Mouse (Mus musculus): ENCODE results near the gene Rab13. TPM values are rescaled to one million over a fixed set of nuclear protein-coding genes. Genes with fewer than 3 reads are reported as not detected.
"Not testable (repeated sequence)": the region's sequence is repeated elsewhere in the genome, so short reads cannot be mapped to it uniquely, and the experiment has no call there.

The Rab13 gene
- polyA plus RNA-seq, 1 experiment from 2014 or later = 17.7 TPM

GRCm38 (mm10) chr3:90252659-90253058, 39.2 kb downstream of the Rab13 start:
- not testable (repeated sequence) for H3K4me2 ChIP-seq (replicated peaks; ENCODE audit: low read depth, low read length); H3K4me3 ChIP-seq (ENCODE audit: low read length); H3K27me3 ChIP-seq (ENCODE audit: control insufficient read depth, insufficient read depth, low read length); ATAC-seq (ENCODE audit: low FRiP score, low TSS enrichment); H3K9me3 ChIP-seq (ENCODE audit: control insufficient read depth, low read length); H3K9ac ChIP-seq (ENCODE audit: low read depth, low read length); H3K27ac ChIP-seq (ENCODE audit: low read depth, low read length)
- WGBS = 97% methylated on average over 2 of the region's 2 CpGs
- Histone ChIP-seq H3K4me1 (ENCODE audit: control insufficient read depth, insufficient read depth, low read length) (peaks cover 13% of the 10 kb centered on the region), H3K36me3 (ENCODE audit: control insufficient read depth, insufficient read depth, low read length) (peaks cover 21% of the 10 kb centered on the region)

DNA sequence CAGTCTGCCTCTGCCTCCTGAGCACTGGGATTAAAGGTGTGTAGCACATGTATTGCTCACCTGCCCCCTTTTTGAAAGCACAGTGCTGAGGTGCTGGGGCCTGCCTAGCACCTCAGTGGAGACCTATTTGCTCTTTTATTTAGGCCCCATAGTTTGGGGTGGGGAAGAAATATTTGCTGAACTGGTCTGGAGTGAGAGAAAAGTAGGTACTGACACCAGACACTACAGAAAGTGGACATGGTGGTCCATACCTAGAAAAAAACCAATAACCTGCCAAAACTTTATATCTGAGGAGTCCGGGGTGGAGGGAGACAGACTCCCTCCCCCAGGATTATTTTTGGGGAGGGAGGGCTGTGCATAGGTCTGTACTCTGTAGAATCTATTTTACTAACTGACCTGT, 39.7 kb downstream of the Rab13 start:
- H3K9ac ChIP-seq (ENCODE audit: low read depth, low read length); H3K27me3 ChIP-seq (ENCODE audit: control insufficient read depth, insufficient read depth, low read length); H3K4me3 ChIP-seq (ENCODE audit: low read length); H3K9me3 ChIP-seq (ENCODE audit: control insufficient read depth, low read length); H3K4me2 ChIP-seq (replicated peaks; ENCODE audit: low read depth, low read length); H3K27ac ChIP-seq (ENCODE audit: low read depth, low read length): not testable (repeated sequence)
- Histone ChIP-seq H3K4me1 (ENCODE audit: control insufficient read depth, insufficient read depth, low read length) (peaks cover 12% of the 10 kb centered on the region), H3K36me3 (ENCODE audit: control insufficient read depth, insufficient read depth, low read length) (peaks cover 26% of the 10 kb centered on the region)
- WGBS = 83% methylated on average over 1 of the region's 1 CpGs
- ATAC-seq (ENCODE audit: low FRiP score, low TSS enrichment) = 0 out of 2 replicates have a peak, but pooled peaks have one; percentile 0

DNA sequence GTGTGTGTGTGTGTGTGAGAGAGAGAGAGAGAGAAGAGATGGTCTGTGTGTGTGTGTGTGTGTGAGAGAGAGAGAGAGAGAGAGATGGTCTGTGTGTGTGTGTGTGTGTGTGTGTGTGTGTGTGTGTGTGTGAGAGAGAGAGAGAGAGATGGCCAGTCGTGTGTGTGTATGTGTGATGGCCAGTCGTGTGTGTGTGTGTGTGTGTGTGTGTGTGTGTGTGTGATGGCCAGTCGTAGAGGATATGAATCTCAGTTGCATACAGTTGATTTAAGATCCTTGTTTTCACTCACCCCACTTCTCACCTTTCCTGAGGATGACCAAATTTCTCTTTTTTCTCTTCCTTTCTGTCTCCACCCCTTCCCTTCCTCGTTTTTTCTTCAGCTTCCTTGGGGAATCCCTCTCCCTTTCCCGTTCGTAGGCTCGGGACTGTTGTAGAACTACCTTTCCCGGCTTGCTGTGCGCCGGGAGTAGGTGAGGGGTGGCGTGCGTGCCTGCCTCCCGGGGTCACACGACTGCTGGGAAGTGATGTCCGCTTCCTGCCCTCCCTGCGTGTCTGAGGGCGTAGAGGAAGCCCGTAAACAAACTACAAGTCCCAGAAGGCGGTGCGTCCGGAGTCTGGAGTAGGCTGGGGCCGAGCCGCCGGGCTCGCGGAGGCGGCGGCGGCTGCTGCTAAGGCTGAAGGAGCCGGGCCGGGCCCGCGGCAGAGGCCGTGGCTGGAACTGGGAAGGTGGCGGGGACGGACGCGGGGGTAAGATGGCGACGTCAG, 40.3 kb downstream of the Rab13 start, which contains the start of gene Crtc2:
Crtc2 (plus strand) TSS at position 511 of the 766 bp plus-strand sequence.
- Histone ChIP-seq H3K27ac (ENCODE audit: low read depth, low read length) (peak within 1 kb of the TSS; percentile 85), H3K27me3 (ENCODE audit: control insufficient read depth, insufficient read depth, low read length) (no peaks in the 10 kb centered on the region), H3K9me3 (ENCODE audit: control insufficient read depth, low read length) (no peaks in the 10 kb centered on the region), H3K4me2 (replicated peaks; ENCODE audit: low read depth, low read length) (peak within 1 kb of the TSS; percentile 78), H3K9ac (ENCODE audit: low read depth, low read length) (peak within 1 kb of the TSS; percentile 81), H3K4me1 (ENCODE audit: control insufficient read depth, insufficient read depth, low read length) (peaks cover 11% of the 10 kb centered on the region), H3K4me3 (ENCODE audit: low read length) (peak within 1 kb of the TSS; percentile 92), H3K36me3 (ENCODE audit: control insufficient read depth, insufficient read depth, low read length) (peaks cover 32% of the 10 kb centered on the region)
- WGBS = 1% methylated on average over 39 of the region's 40 CpGs
- peak; percentile 98 for ATAC-seq (ENCODE audit: low FRiP score, low TSS enrichment)

GRCm38 (mm10) chr3:90254419-90255193, 41.1 kb downstream of the Rab13 start:
- ATAC-seq (ENCODE audit: low FRiP score, low TSS enrichment) = peak; percentile 69
- Histone ChIP-seq H3K4me3 (ENCODE audit: low read length) (peak overlapping the region; percentile 92), H3K27me3 (ENCODE audit: control insufficient read depth, insufficient read depth, low read length) (no peaks in the 10 kb centered on the region), H3K36me3 (ENCODE audit: control insufficient read depth, insufficient read depth, low read length) (peaks cover 37% of the 10 kb centered on the region), H3K4me2 (replicated peaks; ENCODE audit: low read depth, low read length) (peak overlapping the region; percentile 78), H3K27ac (ENCODE audit: low read depth, low read length) (peak overlapping the region; percentile 85), H3K4me1 (ENCODE audit: control insufficient read depth, insufficient read depth, low read length) (peaks cover 7% of the 10 kb centered on the region), H3K9me3 (ENCODE audit: control insufficient read depth, low read length) (no peaks in the 10 kb centered on the region), H3K9ac (ENCODE audit: low read depth, low read length) (peak overlapping the region; percentile 81)
- WGBS = under 1% methylated on average over 41 of the region's 41 CpGs

DNA sequence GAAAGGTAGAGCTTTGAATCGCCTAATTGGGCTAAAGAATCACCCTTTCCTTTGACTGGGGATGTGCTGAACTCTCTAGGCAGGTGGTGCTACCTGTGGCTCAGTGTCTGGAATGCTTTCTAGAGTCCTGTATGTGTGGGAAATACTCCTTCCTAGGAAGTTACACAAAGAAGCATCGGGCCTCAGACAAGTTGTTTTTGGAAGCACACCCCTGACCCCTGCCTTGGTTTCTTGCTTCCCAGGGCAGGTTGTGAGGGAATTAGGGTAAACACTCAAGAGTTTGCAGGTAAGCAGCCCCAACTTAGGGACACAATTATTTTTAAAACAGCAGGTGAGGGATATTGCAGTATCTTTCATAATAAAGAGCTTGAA, 41.7 kb downstream of the Rab13 start:
- peak overlapping the region; percentile 92 for H3K4me3 ChIP-seq (ENCODE audit: low read length)
- H3K27me3 ChIP-seq (ENCODE audit: control insufficient read depth, insufficient read depth, low read length) = no peaks in the 10 kb centered on the region
- no peak for ATAC-seq (ENCODE audit: low FRiP score, low TSS enrichment)
- no peak overlapping the region for H3K27ac ChIP-seq (ENCODE audit: low read depth, low read length)
- peak overlapping the region; percentile 81 for H3K9ac ChIP-seq (ENCODE audit: low read depth, low read length)
- no peaks in the 10 kb centered on the region for H3K9me3 ChIP-seq (ENCODE audit: control insufficient read depth, low read length)
- H3K4me1 ChIP-seq (ENCODE audit: control insufficient read depth, insufficient read depth, low read length) = peaks cover 7% of the 10 kb centered on the region
- H3K4me2 ChIP-seq (replicated peaks; ENCODE audit: low read depth, low read length) = peak overlapping the region; percentile 78
- H3K36me3 ChIP-seq (ENCODE audit: control insufficient read depth, insufficient read depth, low read length) = peaks cover 39% of the 10 kb centered on the region
- 0% methylated on average over 2 of the region's 2 CpGs for WGBS

DNA sequence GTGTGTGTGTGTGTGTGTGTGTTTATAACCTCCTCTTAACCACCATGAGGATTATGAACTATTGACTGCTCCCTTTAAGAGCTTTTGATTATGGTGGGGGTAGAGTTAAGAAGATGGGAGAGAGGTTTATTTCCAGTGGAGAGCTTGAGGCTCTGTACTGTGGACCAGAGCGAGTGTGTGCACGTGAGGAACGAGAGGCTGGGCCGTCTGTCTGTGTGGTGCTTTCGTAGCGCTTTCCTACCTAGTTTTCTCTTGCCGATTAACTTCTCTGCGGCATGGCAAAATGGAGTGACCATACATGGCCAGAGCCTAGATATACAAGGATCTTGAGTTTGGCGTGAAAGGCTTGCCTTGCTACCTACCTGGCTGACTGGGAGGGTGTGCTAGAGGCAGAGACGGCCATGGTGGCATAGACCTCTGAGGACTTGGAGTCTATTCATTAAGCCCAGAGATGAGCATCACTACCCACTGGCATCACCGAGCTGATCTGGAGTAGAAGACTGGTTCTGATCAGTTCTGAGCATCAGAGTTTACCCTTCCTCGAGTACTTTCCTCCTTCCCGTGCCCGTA, 42.4 kb downstream of the Rab13 start:
- Histone ChIP-seq H3K27me3 (ENCODE audit: control insufficient read depth, insufficient read depth, low read length) (no peaks in the 10 kb centered on the region), H3K4me2 (replicated peaks; ENCODE audit: low read depth, low read length) (no peak overlapping the region), H3K4me1 (ENCODE audit: control insufficient read depth, insufficient read depth, low read length) (peaks cover 7% of the 10 kb centered on the region), H3K27ac (ENCODE audit: low read depth, low read length) (no peak overlapping the region), H3K9ac (ENCODE audit: low read depth, low read length) (peak overlapping the region; percentile 81; the same call in 1 of the 2 replicates), H3K36me3 (ENCODE audit: control insufficient read depth, insufficient read depth, low read length) (peaks cover 39% of the 10 kb centered on the region), H3K4me3 (ENCODE audit: low read length) (no peak overlapping the region), H3K9me3 (ENCODE audit: control insufficient read depth, low read length) (no peaks in the 10 kb centered on the region)
- ATAC-seq (ENCODE audit: low FRiP score, low TSS enrichment) = no peak
- WGBS = 90% methylated on average over 14 of the region's 14 CpGs

GRCm38 (mm10) chr3:90256731-90257530, 43.4 kb downstream of the Rab13 start:
- no peaks in the 10 kb centered on the region for H3K9me3 ChIP-seq (ENCODE audit: control insufficient read depth, low read length)
- whole genome bisulfite sequencing = 91% methylated on average over 19 of the region's 19 CpGs
- no peak overlapping the region for H3K4me2 ChIP-seq (replicated peaks; ENCODE audit: low read depth, low read length)
- H3K9ac ChIP-seq (ENCODE audit: low read depth, low read length) = no peak overlapping the region
- no peak overlapping the region for H3K4me3 ChIP-seq (ENCODE audit: low read length)
- H3K4me1 ChIP-seq (ENCODE audit: control insufficient read depth, insufficient read depth, low read length) = peaks cover 7% of the 10 kb centered on the region
- peaks cover 41% of the 10 kb centered on the region for H3K36me3 ChIP-seq (ENCODE audit: control insufficient read depth, insufficient read depth, low read length)
- no peak for ATAC-seq (ENCODE audit: low FRiP score, low TSS enrichment)
- H3K27me3 ChIP-seq (ENCODE audit: control insufficient read depth, insufficient read depth, low read length) = no peaks in the 10 kb centered on the region
- no peak overlapping the region for H3K27ac ChIP-seq (ENCODE audit: low read depth, low read length)

GRCm38 (mm10) chr3:90258521-90258920, 45.0 kb downstream of the Rab13 start:
- Histone ChIP-seq H3K9ac (ENCODE audit: low read depth, low read length) (no peak overlapping the region), H3K9me3 (ENCODE audit: control insufficient read depth, low read length) (no peaks in the 10 kb centered on the region), H3K4me3 (ENCODE audit: low read length) (no peak overlapping the region), H3K4me2 (replicated peaks; ENCODE audit: low read depth, low read length) (no peak overlapping the region), H3K4me1 (ENCODE audit: control insufficient read depth, insufficient read depth, low read length) (peaks cover 7% of the 10 kb centered on the region), H3K36me3 (ENCODE audit: control insufficient read depth, insufficient read depth, low read length) (peaks cover 57% of the 10 kb centered on the region), H3K27me3 (ENCODE audit: control insufficient read depth, insufficient read depth, low read length) (no peaks in the 10 kb centered on the region), H3K27ac (ENCODE audit: low read depth, low read length) (no peak overlapping the region)
- no peak for ATAC-seq (ENCODE audit: low FRiP score, low TSS enrichment)
- WGBS = 89% methylated on average over 4 of the region's 4 CpGs
